Mouse (Mus musculus) 3134 (cell line): Measurements from ENCODE around the gene 4930558K02Rik.

Experiments used
- DNase-seq: peaks from one replicate; pipeline ENCODE4 v3.0.0-alpha.2; 2011; ENCODE audit warnings: low spot score; ENCODE audit not compliant: insufficient read length; ENCODE audit errors: extremely low read depth

4930558K02Rik gene

DNA sequence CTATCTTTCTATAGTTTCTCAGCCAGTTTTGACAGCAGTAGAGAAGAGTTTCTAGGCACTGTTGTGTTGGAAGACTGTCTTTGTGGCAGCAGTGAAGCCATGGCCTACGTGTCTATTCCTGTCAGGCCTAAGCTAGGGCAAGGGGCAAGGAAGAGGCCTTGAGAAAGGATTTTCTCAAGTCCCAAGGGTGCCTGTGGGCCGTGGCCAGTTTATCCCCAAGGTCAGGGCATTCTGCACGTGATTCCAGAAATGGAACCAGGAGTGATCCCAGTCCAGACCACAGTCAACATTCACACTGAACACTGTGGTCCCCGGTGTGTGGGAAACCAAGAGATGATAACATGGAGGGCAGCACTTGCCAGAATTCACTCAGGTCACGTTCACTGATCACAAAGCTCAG, 23.6 kb downstream of the 4930558K02Rik start:
- DNase-seq: no peak

DNA sequence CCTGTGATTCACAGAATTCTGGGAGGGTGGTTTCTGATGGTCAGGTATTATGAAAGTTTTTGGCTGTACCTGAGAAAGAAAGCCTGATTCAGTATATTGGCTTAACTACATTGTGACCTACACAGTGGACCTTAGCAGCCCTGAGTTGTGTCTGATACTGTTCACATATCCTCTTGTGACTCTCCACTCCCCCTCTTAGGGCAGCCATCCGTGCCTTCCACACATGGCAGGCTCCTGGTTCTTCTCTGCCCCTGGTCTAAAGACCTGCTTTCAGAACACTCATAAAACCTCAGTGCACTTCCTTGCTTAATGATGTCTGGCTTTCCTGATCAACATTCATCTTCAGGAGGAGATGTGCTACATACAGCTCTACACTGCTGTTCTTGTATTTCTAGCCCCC, 26.8 kb downstream of the 4930558K02Rik start:
- DNase-seq: no peak

DNA sequence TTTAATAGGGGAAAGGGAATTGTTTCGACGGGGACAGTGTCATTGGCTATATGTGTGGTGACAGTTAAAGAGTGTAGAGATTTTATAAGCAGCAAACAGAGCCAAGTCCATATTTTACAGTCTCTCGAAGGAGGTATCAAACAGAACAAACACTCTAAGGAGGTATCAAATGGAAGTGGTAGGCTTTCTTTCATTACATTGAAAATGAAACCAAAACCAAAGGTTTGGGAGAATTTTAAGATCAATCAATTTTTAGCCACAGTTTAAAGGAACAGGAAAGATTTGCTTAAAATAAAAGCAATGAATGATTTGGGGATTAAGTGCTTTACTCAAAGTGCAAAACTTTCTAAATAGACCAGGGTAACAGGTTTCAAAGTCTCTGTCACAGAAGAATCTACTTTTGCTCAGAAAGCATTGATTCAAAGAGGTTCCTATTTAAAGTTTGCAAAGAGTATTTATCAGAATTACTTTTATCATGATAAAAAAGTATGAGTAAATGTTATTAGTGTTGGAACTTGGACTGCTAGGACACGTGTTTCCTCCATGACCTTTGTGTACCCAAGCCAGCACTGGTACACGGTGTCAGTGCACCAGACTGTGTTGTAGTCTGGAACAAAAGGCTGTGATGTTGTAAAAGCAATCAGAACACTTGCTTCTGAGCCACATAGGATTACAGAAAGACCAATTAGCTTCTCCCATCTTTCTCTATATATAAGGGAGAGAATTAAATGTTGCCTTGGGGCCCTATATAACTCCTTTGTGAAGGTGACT, 28.2 kb downstream of the 4930558K02Rik start:
- no peak for DNase-seq

DNA sequence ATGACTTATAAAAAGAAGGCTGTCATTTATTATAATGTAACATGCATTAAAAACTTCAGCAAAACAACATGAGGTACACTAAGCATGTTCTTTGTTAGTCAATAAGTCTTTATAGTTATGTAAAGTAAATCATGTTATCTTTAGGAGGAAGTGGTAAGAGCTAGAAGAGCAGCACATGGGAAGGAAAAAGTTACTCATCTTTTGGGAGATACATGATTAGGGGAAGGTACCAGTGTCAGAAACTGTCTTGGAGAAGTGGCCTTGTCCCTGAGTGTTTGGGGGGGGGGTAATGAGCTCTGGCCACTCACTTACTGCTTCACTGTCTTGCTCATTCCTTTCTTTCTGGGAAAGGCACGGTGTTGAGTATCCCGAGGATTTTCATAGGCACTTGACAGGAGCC, 37.4 kb downstream of the 4930558K02Rik start:
- no peak for DNase-seq

DNA sequence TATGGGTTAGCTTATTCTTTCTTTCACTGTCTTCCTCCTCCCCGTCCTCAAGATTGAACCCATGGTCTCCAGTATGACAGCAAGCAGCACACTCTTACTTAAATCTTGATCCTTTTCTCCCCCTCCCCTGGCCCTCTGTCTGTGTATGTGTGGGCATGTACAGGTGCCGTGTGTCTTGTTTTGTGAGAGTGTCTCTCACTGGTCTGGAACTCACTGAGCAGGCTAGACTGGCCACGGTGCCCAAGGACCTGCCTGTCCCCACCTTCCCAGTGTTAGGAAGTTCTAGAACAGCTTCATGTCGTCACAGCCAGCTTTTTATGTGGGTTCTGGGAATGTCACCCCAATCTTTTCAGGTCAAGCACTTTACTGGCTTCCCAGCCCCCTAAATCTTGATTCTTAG, 47.1 kb downstream of the 4930558K02Rik start:
- DNase-seq: no peak

DNA sequence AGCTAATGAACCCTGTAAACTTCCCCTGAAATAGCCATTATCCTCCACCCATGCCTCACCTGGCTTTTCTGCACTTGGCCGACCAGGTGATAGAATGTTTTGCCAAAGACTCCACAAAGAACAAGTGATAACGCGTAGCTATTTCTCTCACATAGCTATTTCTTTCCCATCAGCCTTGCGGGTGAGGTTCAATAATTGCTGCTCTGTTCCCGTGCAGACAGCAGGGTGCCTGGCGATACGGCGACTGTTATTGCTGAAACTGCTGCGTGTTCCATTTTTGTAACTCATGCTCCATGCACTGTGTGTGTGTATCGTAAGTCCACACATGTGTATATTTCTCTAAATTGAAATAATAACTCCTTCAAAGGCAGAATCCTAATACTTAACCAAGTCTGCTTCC, 47.6 kb downstream of the 4930558K02Rik start:
- DNase-seq: no peak

DNA sequence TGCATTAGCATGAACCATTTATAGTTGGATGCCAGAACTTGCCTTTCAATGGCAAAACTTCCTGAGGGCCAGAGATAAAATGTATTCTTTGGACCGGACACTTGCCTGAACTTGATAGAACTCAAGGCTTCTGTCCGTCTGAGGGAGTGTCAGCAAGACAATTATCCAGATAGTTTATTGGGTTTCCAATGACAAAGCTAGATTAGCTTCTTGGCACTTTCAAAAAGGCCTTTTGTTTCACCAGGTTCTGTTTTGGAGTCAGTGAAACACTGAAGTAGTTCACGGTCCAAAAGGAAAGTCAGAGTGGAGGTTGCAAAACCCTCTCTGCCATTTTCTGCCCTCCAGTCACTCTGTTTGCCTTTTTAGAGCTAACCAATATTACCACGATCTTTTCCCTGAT, 48.1 kb downstream of the 4930558K02Rik start:
- no peak for DNase-seq

DNA sequence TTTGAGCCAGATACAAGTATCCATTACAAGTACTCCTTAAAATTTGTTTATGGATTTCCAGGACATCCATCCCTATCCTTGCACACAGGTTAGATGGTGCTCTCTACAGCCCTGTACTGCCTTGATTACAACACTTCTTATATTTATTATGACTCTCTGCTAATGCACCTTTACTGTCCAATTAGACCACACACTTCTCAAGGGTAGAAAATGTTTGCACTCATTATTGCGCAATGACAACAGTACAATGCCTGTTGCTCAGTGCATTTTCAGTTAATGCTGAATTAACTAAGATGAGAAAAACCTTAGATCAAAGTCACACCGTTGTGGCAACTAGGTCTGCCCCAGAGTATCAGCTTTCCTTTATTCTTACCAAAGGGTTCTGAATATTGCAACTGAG, 51.5 kb downstream of the 4930558K02Rik start:
- DNase-seq: no peak

DNA sequence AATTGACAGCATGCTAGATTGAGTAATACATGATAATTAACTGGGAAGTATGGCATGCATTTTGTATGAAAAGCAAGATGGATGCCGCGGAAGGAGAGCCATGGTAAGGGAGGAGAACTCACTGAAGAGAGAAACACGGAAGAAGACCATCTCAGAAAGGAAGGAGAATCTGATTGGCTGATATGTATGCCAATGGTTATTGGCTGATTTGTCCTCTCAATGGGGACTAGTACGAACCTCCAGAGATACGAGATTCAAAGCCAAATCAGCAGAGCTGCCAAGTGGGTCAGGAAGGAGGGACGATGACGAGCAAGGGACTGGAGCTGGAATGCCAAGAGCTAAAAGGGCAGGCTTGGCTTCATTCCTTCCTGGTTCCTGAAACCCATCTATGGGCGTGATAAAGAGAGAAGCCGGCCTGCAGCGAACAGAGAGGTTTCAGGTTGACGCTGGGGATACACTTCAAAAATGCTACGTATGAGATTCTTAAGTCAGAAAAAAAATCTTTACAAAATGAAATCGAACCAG, 54.1 kb downstream of the 4930558K02Rik start:
- DNase-seq: no peak

DNA sequence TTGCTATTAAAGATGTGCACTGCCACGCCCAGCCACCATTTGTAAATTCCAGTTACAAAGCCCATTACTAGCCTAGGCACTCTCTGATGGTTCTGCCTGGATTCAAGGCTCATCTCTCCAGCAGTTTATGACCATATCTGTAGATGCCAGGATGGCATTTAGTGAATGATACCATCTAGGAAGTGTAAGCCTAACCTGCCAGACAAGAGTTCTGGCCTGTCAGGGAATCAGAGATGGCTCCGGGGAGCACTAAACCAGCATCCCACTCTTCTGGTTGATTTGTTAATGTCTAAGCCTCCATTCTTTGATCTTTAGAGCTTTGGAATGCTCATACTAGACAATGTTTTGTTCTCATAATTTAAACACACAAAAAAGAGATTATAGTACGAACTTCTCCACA, 55.1 kb downstream of the 4930558K02Rik start:
- DNase-seq: no peak

DNA sequence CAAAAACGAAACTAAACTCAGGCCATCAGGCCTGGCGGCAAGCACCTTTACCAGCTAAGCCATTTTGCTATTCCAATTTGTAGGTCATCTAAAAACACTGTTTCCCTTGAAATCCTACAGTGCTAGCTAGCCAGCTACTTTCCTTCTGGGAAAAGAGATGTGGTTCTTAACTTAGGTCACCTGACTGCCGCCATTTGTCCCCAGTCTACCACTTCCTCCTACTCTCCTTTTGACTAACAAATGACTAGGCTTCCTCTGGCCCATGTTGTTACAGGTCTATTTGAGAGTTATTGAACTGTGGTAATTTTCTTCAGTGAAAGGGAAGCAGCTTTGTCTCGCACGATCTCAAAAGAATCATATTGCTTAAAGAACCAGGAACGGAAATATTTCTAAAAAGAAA, 57.5 kb downstream of the 4930558K02Rik start:
- no peak for DNase-seq

DNA sequence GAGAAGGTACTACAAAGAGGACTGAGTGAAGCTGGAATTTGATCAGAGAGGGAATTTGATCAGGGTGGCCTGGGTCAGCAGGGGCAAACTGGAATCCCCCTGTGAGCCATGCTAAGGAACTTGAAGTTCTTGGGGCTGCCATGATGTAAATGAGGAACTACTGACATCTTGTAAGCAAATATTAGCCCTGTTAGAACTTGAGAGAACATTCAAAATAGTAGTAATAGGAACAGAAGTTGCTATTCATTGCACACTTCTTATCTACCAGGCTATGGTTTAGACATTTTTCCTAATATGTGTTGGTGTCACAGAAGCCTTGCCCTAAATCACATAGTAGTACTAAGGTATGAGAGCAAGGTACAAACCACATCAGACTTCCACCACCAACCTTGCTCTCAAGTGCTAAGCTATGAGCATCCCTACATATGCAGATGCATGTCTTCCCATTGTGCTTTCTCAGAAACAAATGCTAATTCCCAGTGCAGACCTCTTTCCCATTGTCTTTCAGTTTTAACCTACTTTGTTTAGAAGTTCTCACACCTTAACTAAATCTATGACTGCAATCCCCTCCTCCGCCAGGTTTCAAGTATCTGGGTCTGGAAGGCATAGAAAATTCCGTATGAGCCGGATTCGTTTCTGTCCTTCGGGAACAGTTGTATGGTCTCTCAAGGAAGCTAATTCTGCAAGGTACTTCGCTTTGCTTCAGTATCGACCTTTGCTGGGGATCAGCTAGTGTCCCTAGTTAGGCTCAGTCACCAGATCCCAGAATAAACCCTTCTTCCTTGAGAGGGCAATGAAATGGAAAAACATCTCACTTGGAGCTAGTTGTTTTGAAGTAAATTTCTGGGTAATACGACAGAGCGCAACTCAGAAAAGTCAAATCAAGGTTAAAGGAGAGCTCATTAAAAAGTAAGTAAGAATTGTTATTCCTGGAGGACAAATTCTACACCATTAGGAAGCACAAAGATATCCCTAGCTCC, 58.7 kb downstream of the 4930558K02Rik start:
- DNase-seq: no peak

DNA sequence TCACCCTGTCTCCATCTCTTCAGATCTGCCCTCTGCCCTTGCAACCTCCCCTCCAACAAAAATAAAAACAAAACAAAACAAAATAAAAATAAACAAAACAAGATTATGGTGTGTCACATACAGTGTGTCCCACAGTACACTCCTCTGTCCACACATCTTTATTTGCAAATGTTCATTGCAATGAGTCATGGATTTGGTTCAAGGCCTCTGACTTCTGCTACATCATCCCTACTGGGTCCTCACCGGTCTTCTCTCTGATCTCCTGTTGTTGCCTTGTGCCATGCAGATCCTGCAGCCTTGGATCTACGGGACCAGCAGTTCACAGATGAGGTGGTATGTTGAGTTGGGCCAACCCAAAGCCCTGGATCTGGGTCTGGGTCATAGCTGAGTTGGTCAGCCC, 59.8 kb downstream of the 4930558K02Rik start:
- no peak for DNase-seq

DNA sequence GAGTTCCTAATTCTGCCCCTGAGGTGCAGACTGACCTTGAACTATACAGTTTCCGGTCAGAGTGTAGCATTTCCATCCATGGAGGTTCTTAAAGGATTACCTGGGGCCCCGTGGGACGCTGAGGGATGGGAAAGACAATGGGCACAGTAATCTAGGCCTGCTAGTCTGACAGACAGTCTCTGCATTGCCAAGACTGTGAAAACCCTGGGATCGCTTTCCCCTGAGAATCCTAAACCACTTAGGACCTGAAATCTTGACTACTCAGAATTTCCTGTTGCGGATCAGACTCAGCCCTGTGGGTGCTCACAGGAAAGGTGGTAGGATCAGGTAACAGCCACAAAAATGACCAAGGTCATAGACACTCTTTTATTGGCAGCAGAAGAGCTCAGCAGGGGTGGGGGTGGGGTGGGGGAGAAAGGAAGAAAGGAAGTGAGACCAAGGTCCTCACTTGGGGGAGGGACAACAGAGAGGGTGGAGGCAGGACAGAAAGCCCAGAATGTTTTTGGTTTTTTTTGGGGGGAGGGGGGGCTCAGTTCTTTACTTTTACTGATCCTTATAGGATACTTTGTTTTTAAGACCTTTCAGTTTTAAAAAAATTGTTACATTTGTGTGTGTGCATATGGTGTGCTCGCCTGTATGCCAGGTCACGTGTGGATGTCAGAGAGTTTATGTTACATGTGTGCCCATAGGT, 60.6 kb downstream of the 4930558K02Rik start:
- no peak for DNase-seq

DNA sequence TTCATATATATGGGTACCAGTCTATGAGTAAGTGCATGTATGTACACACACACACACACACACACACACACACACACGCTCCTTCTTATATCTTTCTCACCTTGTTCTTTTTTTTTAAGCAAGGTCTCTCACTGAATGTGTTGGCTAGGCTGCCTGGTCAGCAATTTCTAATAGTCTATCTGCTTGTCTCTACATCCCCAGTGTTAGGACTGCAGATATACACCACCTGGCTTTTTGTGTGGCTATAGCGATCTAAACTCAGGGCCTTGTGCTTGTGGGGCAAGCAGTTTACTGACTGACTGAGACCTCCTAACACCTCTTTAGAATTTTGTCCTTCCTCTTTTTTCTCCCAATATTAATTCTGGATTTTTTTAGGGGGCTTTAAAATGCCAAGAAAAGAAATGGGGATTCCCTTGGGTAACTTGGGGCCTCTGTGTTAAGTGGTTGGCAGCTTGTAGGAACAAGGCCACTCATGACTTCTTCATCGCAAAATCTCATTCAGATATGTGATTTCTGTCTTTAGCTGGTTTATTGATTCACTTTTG, 61.4 kb downstream of the 4930558K02Rik start:
- DNase-seq: no peak

DNA sequence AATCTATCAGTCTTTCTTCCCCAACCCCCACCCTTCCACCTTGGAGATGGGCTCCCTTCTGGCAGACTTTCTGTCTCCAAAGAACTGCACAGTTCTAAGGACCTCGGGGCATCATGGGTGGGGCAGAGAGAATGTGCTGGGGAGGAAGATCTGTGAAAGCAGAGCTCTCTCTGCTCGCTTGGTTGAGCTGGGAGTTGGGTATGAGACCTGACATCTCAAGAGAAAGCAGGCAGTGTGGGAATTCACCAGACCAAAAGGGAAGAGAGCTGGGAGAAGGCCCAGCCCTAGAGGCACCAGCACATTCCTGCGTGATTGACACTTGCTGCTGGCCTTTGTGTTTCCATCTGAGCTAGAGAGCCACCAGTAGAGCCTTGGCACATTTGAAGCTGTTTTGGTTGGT, 63.4 kb downstream of the 4930558K02Rik start:
- DNase-seq: no peak

DNA sequence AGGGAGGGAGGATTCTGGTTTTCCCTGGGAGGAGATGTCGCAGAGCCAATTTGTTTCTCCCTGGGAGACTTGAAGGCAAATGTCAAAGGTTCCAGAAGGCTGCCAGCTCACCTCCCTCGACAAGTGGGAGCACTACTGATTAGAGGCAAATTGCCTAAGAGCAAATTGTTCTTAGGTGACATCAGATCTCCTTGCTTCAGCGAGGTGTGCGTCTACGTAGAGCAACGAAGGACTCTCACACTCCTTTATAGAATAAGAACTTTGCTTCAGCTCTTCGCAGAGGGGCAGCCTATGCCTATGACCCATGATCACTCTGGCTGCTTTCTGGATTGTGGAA, 65.8 kb downstream of the 4930558K02Rik start:
- DNase-seq: no peak

DNA sequence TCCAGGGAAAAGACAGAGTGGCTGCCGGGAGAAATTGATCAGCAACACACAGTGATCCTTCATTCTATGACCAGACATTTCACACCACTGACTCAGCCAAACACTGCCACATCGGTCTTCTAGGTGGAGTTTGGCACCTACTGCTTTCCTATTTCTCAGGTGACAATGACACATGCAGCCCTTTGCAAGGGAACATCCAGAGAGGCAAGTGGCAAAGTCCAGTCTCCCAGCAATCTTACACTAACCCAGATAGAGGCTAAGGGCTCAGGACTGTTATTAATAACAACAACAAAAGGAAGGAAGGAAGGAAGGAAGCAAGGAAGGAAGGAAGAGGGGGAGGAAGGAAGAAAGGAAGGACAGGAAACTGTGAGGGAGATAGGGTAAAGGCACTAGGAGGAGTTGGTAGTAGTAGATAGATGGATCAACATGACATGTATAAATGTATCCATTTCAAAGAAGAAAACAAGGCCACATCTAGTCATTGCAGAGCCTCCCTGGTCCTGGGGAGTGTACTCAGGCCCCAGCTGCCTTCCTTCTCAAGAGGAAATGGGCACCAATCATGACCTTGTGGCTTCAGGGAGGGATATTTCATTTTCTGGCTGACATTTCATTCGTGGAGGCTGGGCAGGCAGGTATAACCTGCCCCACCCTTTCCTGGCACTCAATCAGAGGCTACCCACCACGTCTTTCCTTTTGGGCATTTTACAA, 66.3 kb downstream of the 4930558K02Rik start:
- no peak for DNase-seq

DNA sequence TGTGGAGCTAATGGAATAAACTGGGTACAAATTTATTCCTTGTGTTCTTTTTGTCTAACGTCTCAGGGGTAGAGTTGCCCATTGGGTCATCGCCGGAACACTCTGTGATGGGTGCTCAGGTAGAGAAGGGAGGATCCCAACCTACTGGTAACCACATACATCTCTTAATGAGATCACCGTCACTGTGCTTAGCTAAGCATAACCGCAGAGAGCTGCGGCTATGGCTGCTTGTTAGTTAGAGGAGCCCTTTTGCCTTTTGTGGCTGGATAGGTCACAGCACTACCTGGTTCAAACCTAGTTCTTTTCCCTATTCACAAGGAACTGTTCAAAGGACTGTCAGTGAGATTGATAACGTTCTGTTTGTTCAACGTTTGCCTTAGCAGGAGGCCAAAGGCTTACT, 70.4 kb downstream of the 4930558K02Rik start:
- DNase-seq: no peak

DNA sequence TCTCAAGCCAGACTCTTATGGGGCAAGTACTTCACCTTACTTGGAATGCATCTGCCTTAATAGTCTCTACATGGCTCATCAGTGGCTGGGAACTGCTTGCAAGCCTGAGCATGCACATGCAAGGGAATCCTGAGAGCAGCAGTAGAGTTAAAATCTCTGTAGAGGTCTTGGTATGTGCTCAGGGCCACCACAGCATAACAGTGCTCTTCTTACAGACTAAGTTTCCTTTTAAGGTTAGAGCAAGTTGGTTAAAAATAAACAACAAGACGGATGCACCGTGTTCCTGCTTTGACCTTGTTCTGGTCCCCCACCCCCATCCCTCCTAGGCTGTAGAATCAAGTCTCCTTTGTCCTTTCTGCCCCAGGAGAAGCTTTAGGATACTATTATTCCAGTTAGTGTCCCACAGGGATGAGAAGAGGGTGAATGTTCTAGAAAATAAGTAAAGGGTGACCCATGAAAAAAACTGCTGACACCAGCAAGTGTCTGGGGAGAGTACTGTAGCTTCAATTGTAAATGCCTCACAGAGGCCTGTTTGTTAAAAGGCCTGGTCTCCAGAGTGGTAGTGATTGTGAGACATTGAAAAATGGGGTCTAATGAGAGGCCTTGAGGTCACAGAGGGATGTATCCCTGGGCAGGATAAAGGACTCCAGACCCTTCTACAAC, 71.5 kb downstream of the 4930558K02Rik start:
- no peak for DNase-seq
